Mouse (Mus musculus): ENCODE results near the gene Tppp2.
A peak's percentile ranks its signal among the peaks of the same experiment; 100 is the strongest.
"Not testable (repeated sequence)": the region's sequence is repeated elsewhere in the genome, so short reads cannot be mapped to it uniquely, and the experiment has no call there.

Gene Tppp2

GRCm38 (mm10) chr14:51912391-51913061, 5.7 kb upstream of the Tppp2 start:
- DNase-seq, result no peak

- DNase-seq, result peak; percentile 83
Measured at GRCm38 (mm10) chr14:51913062-51913959, 4.9 kb upstream of the Tppp2 start.

DNA sequence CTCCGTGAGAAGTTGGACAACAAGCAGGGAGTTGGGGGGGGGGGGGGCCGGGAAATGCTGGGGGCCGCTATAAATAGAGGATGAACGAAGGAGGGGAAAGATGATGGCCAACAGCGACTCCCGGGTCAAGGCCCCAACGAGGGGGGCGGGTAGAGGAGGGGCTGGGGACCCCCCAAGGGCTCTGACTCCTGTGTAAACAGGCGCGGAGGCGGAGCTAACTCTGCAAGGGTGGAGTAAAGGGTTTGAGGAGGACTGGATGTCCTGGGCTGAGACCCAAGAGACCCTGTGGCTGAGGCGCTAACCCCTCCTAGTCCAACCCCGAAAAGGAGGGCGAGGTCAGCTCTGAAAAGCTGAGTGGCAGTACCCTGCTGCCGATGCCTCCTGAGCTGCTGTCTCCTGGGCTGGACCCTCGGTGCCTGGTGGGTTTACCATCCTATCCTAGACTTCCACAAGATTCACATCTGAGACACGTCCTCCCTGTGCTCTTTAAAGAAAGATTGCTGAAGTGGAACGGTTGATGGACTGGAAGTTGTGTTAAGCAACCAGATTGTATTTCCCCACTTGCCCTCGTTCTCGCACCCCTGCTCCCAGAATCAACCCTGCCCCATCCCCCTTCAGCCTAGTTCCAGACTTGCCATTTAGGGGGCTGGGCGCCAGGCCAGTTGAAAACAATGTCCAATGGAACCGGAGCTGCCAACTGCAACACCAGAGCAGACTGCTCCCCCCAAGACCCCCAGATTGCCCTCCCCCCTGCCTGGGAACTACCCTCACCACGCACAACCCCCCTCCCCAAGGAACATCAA, 4.1 kb upstream of the Tppp2 start, which contains the start of gene Ndrg2:
TSS of gene Ndrg2 (minus strand) at position 199 of the 803 bp plus-strand sequence.
- peak; percentile 46 for DNase-seq

GRCm38 (mm10) chr14:51915030-51915429, 3.2 kb upstream of the Tppp2 start:
- no peak for DNase-seq

DNA sequence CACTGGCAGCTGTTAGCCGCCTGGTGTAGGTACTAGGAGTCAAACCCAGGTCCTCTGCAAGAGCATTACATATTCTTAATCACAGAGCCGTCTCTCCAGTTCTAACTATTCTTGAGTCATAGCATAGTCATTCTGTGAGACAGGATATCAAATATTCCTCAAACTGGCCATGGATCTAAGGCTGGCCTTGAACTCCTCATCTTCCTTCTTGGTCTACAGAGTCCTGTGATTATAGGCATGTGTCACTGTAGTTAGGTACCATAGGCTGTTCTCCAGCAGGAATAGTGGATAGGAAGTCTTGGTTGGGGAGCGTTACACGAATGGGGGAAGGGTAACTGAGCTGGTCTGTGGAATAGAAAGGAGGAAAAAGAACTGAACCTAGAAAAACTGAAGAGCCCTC, 1.7 kb upstream of the Tppp2 start:
- DNase-seq, result no peak

- DNase-seq, result no peak
Measured at GRCm38 (mm10) chr14:51918966-51919365, 741 bp downstream of the Tppp2 start.

GRCm38 (mm10) chr14:51921759-51922570, 3.7 kb downstream of the Tppp2 start:
- DNase-seq, result no peak

- no peak for DNase-seq
Measured at GRCm38 (mm10) chr14:51922571-51922865, 4.3 kb downstream of the Tppp2 start, which contains the start of gene Rnase13. TSS of gene Rnase13 (minus strand) at chr14:51922773.

- no peak for DNase-seq
Measured at GRCm38 (mm10) chr14:51922910-51923309, 4.7 kb downstream of the Tppp2 start.

- no peak for DNase-seq
Measured at GRCm38 (mm10) chr14:51923492-51923891, 5.3 kb downstream of the Tppp2 start.

DNA sequence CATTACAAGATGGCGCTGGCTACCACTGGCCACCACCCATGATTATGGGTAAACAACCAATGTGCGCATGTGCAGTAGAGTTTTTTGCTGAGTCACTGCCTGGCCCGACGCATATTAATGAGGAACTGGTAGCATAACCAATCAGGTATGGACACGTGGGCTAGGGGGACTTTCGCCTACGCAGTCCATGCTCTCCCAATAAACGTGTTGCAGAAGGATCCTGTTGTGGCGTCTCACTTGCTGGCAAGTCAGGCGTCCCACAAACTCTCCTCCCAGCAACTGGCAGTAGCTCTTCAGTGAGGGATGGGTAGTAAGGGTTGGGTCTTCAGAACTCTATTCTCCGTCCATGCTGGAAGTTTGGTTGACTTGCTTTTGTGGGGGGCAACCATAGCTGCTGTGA, 8.7 kb downstream of the Tppp2 start:
- DNase-seq, result not testable (repeated sequence)

DNA sequence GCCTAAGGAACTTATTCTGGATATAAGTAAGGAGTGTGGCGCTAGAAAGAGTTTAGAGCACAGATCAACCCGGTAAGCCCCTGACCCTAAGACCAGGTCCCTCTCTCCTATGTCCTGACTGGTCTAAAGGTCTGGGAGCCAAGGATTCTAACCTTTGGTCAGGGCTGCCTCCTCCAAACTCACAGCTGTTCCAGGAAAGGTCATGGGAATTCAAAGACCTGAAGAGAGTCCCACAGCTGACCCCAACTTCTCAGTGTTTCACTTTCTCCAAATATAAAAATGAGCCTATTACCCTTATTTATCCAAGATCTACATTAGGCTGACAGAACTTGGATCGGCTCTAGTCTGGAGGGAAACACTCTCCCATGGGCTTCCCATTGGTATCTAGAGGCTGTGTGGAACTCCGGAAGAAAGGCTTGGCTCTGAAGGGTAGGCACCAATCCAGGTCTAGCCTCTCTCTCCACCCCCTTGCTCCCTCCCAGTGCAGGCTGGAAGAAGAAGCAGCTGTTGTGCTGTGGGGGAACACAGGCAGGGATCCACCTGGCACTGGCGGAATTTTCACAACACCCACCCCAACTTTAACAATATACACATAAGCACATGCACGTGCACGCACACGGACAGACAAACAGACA, 11.2 kb downstream of the Tppp2 start:
- DNase-seq, result no peak

DNA sequence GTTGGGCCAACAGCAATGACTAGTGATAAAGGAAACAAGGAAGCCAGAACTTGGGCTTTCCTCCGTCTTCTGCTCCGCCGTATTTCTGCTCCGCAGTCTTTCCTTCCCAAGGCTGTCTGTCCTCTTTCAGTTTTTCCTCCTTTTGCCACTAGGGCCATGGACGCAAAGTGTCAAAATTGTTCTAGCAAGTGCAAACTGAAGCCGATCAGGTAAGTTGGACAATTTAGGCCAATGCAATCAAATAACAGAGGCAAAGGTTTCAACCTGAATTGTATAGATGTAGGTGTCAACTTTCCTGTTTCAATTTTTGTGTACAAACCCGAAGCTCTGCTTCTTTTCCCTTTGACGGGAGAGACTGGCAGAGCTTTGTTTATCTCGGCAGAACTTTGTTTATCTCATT, 11.7 kb downstream of the Tppp2 start:
- no peak for DNase-seq

DNA sequence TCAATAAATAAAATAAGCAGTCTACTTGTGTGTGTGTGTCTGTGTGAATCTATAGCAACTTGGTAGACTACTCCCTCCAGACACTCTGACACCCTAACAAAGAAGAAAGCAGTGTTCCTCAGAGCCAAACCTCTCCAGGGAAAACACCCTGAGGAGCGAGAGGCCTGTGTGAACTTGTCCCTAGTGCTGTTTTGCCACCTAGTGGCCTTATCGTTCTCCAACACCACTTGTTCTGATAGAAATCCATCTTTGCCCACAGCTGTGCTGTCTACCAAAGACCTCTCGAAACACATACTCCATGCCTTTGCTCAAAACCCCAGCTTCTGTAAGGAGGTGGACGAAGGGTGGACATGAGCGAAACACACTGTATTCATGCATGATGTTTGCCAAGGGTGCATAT, 12.6 kb downstream of the Tppp2 start:
- peak; percentile 44 for DNase-seq

- DNase-seq, result no peak
Measured at GRCm38 (mm10) chr14:51932092-51933020, 14.1 kb downstream of the Tppp2 start.

DNA sequence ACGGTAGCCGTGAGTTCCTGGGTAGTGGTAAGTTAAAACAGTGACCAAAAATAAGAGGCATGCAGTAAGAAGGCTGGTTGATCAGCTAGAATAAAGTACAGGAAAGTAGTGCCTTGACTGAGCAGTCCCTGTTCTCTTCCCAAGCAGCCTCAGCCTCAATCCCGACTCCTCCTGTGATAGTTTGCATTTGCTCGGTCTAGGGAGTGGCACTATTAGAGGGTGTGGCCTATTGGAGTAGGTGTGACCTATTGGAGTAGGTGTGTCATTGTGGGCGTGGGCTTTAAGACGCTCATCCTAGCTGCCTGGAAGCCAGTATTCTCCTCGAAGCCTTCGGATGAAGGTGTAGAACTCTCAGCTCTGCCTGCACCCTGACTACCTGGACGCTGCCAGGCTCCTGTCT, 20.8 kb downstream of the Tppp2 start:
- DNase-seq, result no peak

DNA sequence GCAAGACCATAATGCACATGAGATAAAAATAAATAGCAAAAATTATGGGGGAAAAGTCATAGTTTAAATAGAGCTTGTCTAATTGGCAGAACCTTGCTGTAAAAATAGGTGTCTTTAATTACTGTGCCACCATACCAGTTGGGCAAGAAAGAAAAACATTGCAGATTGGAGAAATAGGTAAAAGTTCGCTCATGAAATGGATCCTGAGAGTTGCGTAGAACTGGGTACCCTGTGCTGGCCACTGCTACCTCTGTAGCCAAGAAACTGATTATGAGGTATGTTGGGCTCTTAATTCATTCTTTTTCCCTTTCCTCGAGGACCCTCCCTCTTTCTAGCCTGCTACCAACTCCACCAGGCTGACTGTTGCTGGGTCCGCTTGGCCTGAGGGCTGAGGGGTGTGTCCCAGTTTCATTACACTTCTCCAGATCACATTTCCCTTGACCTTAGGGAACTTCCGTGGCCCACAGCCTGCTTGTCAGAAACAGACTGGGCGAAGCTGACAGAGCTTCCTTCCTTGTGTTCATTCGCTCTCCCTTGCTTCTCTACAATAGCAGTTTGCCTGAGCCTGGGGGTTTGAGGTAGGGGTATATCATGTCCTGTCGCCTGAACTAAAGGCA, 22.8 kb downstream of the Tppp2 start:
- DNase-seq, result peak; percentile 14

DNA sequence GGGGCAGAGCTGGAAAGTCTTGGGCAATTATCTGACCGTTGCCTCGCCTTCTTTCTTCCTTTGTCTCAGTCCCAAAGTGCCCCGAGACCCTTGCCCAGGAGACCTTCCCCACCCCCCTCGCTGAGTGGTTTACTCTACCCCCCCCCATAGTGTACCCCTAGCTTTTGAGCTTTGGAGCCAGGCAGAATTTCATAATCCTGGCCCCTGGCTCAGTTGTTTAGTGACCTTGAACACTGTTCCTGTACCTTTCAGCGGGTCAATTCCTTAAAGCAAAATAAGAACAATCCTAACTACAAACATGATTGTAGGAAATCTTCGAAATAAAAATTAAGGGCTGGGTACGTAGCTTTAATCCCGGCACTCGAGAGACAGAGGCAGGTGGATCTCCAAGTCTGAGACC, 23.4 kb downstream of the Tppp2 start:
- no peak for DNase-seq

DNA sequence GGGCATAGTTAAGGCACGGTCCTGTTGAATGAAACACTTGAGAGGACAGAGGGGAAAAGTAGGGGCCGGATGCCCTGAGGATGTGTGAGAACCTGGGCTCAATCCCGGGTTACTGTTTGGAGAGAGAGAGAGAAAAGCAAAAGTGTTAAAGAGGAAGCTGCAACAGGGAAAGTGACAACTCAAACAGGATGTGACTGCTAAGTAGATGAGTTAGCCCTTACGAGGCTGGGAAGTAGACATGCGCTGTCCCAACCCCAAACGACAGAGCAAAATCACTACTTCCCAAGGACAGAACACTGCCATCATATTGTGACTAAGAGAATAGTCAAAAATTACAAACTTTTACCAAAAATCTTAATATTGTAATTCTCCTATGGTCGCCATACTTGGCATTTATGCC, 24.0 kb downstream of the Tppp2 start:
- no peak for DNase-seq

DNA sequence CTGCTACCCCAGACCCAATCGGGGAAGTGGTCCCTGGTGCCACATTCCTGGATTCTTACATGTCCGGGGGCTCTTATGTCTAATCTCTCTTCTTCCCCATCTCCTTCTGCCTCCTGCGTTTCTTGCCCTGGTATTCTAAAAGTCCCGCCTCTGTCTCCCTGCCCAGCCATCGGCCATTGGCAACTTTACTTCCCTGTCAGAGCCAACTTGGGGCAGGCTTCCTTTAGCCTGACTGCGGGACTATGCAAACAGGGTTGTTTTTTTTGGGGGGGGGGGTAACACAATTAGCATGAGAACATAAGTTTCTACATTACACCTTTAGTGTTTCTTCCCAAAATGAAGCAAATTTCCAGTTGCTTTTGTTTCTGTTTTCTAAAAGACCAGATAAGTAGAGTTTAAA, 25.1 kb downstream of the Tppp2 start:
- no peak for DNase-seq

Data from liver (tissue).